Mouse (Mus musculus): ENCODE results near the gene Vmn2r52.
"Not testable (repeated sequence)": the region's sequence is repeated elsewhere in the genome, so short reads cannot be mapped to it uniquely, and the experiment has no call there.

Vmn2r52 gene

GRCm38 (mm10) chr7:10176473-10176872 is at the start of gene Vmn2r52:
Gene Vmn2r52, minus strand, starts transcription at chr7:10176573.
- no peak for DNase-seq (ENCODE audit: low spot score)

- not testable (repeated sequence) for DNase-seq (ENCODE audit: low spot score)
Observed at GRCm38 (mm10) chr7:10105641-10106040, 70.7 kb downstream of the Vmn2r52 start, which contains the start of gene Vmn2r51. Gene Vmn2r51, minus strand, starts transcription at chr7:10105741.

Measured in adipocyte (in vitro differentiated cells).